Mouse (Mus musculus): ENCODE results near the gene Usp21. TPM values are rescaled to one million over a fixed set of nuclear protein-coding genes. Genes with fewer than 3 reads are reported as not detected.

The Usp21 gene
- total and polyA plus RNA-seq, 3 experiments, result 10.0 to 66.4 TPM; not detected in 1

- no peak overlapping the region for H3K4me3 ChIP-seq (ENCODE audit: control insufficient read depth in 1 of 2, insufficient read depth in 1 of 2, low read depth in 2 of 2, low read length in 2 of 2)
- H3K4me1 ChIP-seq (ENCODE audit: control insufficient read depth in 1 of 2, insufficient read depth in 2 of 2, low read length in 2 of 2), result peaks cover 0 to 10% of the 10 kb centered on the region in 2 experiments; a peak in 3 of 4 replicates
- H3K27ac ChIP-seq (ENCODE audit: control insufficient read depth, low read depth, low read length), result no peak overlapping the region
- DNase-seq (ENCODE audit: low read depth, low spot score), result no peak
- H3K9ac ChIP-seq (ENCODE audit: control insufficient read depth, low read depth, low read length, poor library complexity, severe bottlenecking), result no peak overlapping the region
- H3K9me3 ChIP-seq (replicated peaks; ENCODE audit: insufficient read depth, low read length), result no peaks in the 10 kb centered on the region
- peaks cover 8% of the 10 kb centered on the region; the same call in 1 of the 2 replicates for H3K79me2 ChIP-seq (ENCODE audit: control insufficient read depth, insufficient read depth, low read length, poor library complexity)
- no peak for TF ChIP-seq BHLHE40 (IDR thresholded peaks at IDR 0.05; ENCODE audit: borderline replicate concordance, low read depth, low read length)
- TF ChIP-seq USF1 (IDR thresholded peaks at IDR 0.05; ENCODE audit: low read depth, low read length), result no peak
- TF ChIP-seq GATA1 (IDR thresholded peaks at IDR 0.05; ENCODE audit: low read depth, low read length), result no peak
- no peak for TF ChIP-seq POLR2AphosphoS2 (IDR thresholded peaks at IDR 0.05; ENCODE audit: low read length)
- no peak for TF ChIP-seq POLR2AphosphoS5 (IDR thresholded peaks at IDR 0.05; ENCODE audit: borderline replicate concordance, low read depth, low read length)
- no peak for TF ChIP-seq MEF2A (IDR thresholded peaks at IDR 0.05; ENCODE audit: extremely low read depth, insufficient replicate concordance, low read depth, low read length, poor library complexity, severe bottlenecking)
- no peak for TF ChIP-seq GABPA (IDR thresholded peaks at IDR 0.05; ENCODE audit: low read depth, low read length)
- H3K36me3 ChIP-seq (ENCODE audit: control insufficient read depth in 1 of 2, insufficient read depth in 2 of 2, low read length in 2 of 2), result peaks cover 0 to 8% of the 10 kb centered on the region in 2 experiments; a peak in 2 of 4 replicates
- no peaks in the 10 kb centered on the region for H3K27me3 ChIP-seq (ENCODE audit: control insufficient read depth in 1 of 2, insufficient read depth in 2 of 2, low read length in 2 of 2)
Measured at GRCm38 (mm10) chr1:171285096-171285892, 2.5 kb downstream of the Usp21 start.

GRCm38 (mm10) chr1:171284491-171284890 is 3.3 kb downstream of the Usp21 start:
- H3K27me3 ChIP-seq (ENCODE audit: control insufficient read depth in 1 of 2, insufficient read depth in 2 of 2, low read length in 2 of 2), result no peaks in the 10 kb centered on the region
- H3K36me3 ChIP-seq (ENCODE audit: control insufficient read depth in 1 of 2, insufficient read depth in 2 of 2, low read length in 2 of 2), result peaks cover 0 to 8% of the 10 kb centered on the region in 2 experiments; a peak in 2 of 4 replicates
- peaks cover 0 to 16% of the 10 kb centered on the region in 2 experiments; a peak in 3 of 4 replicates for H3K4me1 ChIP-seq (ENCODE audit: control insufficient read depth in 1 of 2, insufficient read depth in 2 of 2, low read length in 2 of 2)
- H3K27ac ChIP-seq (ENCODE audit: control insufficient read depth, low read depth, low read length), result no peak overlapping the region
- TF ChIP-seq TCF12 (IDR thresholded peaks at IDR 0.05; ENCODE audit: low read depth, low read length), result no peak
- no peak for TF ChIP-seq USF1 (IDR thresholded peaks at IDR 0.05; ENCODE audit: low read depth, low read length)
- TF ChIP-seq CHD2 (IDR thresholded peaks at IDR 0.05; ENCODE audit: low read length), result no peak
- TF ChIP-seq BHLHE40 (IDR thresholded peaks at IDR 0.05; ENCODE audit: borderline replicate concordance, low read depth, low read length), result no peak
- TF ChIP-seq MAZ (IDR thresholded peaks at IDR 0.05; ENCODE audit: low read depth, low read length), result no peak
- TF ChIP-seq CHD1 (IDR thresholded peaks at IDR 0.05; ENCODE audit: low read depth, low read length), result no peak
- TF ChIP-seq NRF1 (IDR thresholded peaks at IDR 0.05; ENCODE audit: insufficient read depth, low read depth, low read length, poor library complexity, severe bottlenecking), result no peak
- H3K4me3 ChIP-seq (ENCODE audit: control insufficient read depth in 1 of 2, insufficient read depth in 1 of 2, low read depth in 2 of 2, low read length in 2 of 2), result no peak overlapping the region
- H3K79me2 ChIP-seq (ENCODE audit: control insufficient read depth, insufficient read depth, low read length, poor library complexity), result peaks cover 10% of the 10 kb centered on the region; the same call in 1 of the 2 replicates
- no peak overlapping the region for H3K9ac ChIP-seq (ENCODE audit: control insufficient read depth, low read depth, low read length, poor library complexity, severe bottlenecking)
- no peaks in the 10 kb centered on the region for H3K9me3 ChIP-seq (replicated peaks; ENCODE audit: insufficient read depth, low read length)
- no peak for DNase-seq (ENCODE audit: low read depth, low spot score)
